Mouse (Mus musculus) kidney, adult 2 months (tissue): ENCODE measurements at regions not wholly inside any gene's neighbourhood (a gene's known extent, or its start where the extent isn't known, plus 50 kb on each side); places are given as distances from the start of the nearest gene placed in this dataset.
"Not testable (repeated sequence)": the region's sequence is repeated elsewhere in the genome, so short reads cannot be mapped to it uniquely, and the experiment has no call there.

Source experiments
- DNase-seq: peaks from one replicate; pipeline ENCODE4 v3.0.0; 2021
- H3K27ac ChIP-seq: fragments of 200-500 bp; 2 replicates; pipeline ENCODE4 v1.5.1; 2012; ENCODE audit warnings: low read depth, low read length, control low read depth, inconsistent platforms; ENCODE audit not compliant: insufficient read depth
- H3K27me3 ChIP-seq: fragments of 200-500 bp; replicated peaks from 2 replicates; pipeline ENCODE4 v1.6.1; 2012; ENCODE audit warnings: mild to moderate bottlenecking, moderate library complexity, low read length, inconsistent platforms; ENCODE audit not compliant: control insufficient read depth, insufficient read depth
- H3K36me3 ChIP-seq: fragments of 200-500 bp; 2 replicates; pipeline ENCODE4 v1.6.1; 2012; ENCODE audit warnings: mild to moderate bottlenecking, moderate library complexity, low read length, inconsistent platforms; ENCODE audit not compliant: control insufficient read depth, insufficient read depth
- H3K4me1 ChIP-seq: fragments of 200-500 bp; 2 replicates; pipeline ENCODE4 v1.6.1; 2011; ENCODE audit warnings: low read length; ENCODE audit not compliant: control insufficient read depth, insufficient read depth
- H3K4me3 ChIP-seq: fragments of 200-500 bp; 2 replicates; pipeline ENCODE4 v1.5.1; 2011; ENCODE audit warnings: mild to moderate bottlenecking, low read depth, low read length, control low read depth; ENCODE audit not compliant: insufficient read depth
- CTCF ChIP-seq: fragments of 200-500 bp; conservative IDR thresholded peaks from 2 replicates; pipeline ENCODE4 v1.5.1; 2011; ENCODE audit warnings: low read depth, mild to moderate bottlenecking, control low read depth, low read length, moderate library complexity, mixed read lengths; ENCODE audit not compliant: insufficient read depth, insufficient read length
- POLR2A ChIP-seq: fragments of 200-500 bp; IDR thresholded peaks from one replicate; pipeline ENCODE4 v1.6.1; 2011; ENCODE audit warnings: low read depth, low read length, control low read depth
- WGBS: fragments of 180-500 bp; shearing (Covaris S2); methylation state at CpG from one replicate; pipeline ENCODE4 v1.1.7; 2018; 5-methylcytosine and 5-hydroxymethylcytosine counted together

GRCm38 (mm10) chr7:73662536-73662935, 77.6 kb upstream of the Fam174b start:
- Histone ChIP-seq H3K27ac (no peak overlapping the region), H3K4me1 (no peaks in the 10 kb centered on the region), H3K36me3 (no peaks in the 10 kb centered on the region), H3K27me3 (no peaks in the 10 kb centered on the region), H3K4me3 (no peak overlapping the region)
- TF ChIP-seq CTCF = no peak
- TF ChIP-seq POLR2A = no peak
- no peak for DNase-seq
- 77% methylated on average over 9 of the region's 9 CpGs for WGBS

GRCm38 (mm10) chr7:73661901-73662300, 78.2 kb upstream of the Fam174b start:
- H3K4me3 ChIP-seq = no peak overlapping the region
- H3K27me3 ChIP-seq = no peaks in the 10 kb centered on the region
- WGBS = 87% methylated on average over 3 of the region's 3 CpGs
- no peaks in the 10 kb centered on the region; the same call in 1 of the 2 replicates for H3K4me1 ChIP-seq
- H3K27ac ChIP-seq = no peak overlapping the region
- TF ChIP-seq CTCF (no peak), POLR2A (no peak)
- no peaks in the 10 kb centered on the region for H3K36me3 ChIP-seq
- DNase-seq = no peak

DNA sequence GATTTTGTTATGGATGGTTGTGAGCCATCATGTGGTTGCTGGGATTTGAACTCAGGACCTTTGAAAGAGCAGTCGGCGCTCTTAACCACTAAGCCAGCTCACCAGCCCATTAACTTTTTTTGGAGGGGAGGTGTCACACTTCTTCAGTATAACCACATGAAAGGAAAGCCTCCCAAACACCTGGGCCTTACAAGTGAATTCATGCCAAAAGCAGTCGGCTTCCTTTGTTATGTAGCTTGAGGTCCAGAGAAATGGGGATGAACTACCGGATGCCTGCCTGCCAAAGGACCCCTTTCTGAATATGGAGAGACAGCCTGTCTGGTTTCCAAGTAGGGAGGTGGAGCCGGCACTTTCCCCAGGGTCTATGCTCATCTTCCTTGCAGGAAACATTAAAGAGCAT, 80.6 kb upstream of the Fam174b start:
- no peak overlapping the region for H3K27ac ChIP-seq
- no peaks in the 10 kb centered on the region for H3K27me3 ChIP-seq
- 87% methylated on average over 5 of the region's 5 CpGs for WGBS
- no peak overlapping the region for H3K4me3 ChIP-seq
- TF ChIP-seq CTCF (no peak), POLR2A (no peak)
- H3K36me3 ChIP-seq = no peaks in the 10 kb centered on the region
- no peaks in the 10 kb centered on the region; the same call in 1 of the 2 replicates for H3K4me1 ChIP-seq
- no peak for DNase-seq

- DNase-seq = peak; percentile 69
- WGBS = 32% methylated on average over 7 of the region's 7 CpGs
- no peaks in the 10 kb centered on the region for H3K27me3 ChIP-seq
- H3K36me3 ChIP-seq = no peaks in the 10 kb centered on the region
- TF ChIP-seq CTCF = no peak
- TF ChIP-seq POLR2A = no peak
- no peak overlapping the region for H3K4me3 ChIP-seq
- no peaks in the 10 kb centered on the region; the same call in 1 of the 2 replicates for H3K4me1 ChIP-seq
- H3K27ac ChIP-seq = peak overlapping the region; percentile 51; the same call in 1 of the 2 replicates
Measured at GRCm38 (mm10) chr7:73657283-73657682, 82.8 kb upstream of the Fam174b start.

DNA sequence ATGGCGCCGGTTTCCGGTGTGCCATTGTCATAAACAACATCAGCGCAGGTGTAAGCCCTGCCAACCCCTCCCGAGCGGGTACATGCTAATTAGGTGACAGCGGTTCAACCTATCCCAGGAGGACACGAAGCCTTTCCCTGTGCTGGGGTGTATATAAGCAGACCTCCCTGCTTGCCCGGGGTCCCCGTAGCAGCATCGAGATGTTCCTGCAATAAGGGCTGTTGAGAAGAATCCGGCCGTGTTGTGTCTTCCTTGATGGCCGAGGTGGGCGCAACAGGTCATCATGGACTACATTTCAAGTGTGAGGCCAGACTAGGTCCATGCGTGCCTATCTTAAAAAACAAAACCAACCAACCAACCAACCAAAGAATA, 83.7 kb upstream of the Fam174b start:
- DNase-seq, H3K4me1 ChIP-seq, H3K4me3 ChIP-seq, H3K36me3 ChIP-seq, H3K27me3 ChIP-seq, H3K27ac ChIP-seq: not testable (repeated sequence)
- 96% methylated on average over 16 of the region's 16 CpGs for WGBS

GRCm38 (mm10) chr7:73655787-73656423, 84.2 kb upstream of the Fam174b start:
- WGBS = 23% methylated on average over 5 of the region's 5 CpGs
- H3K27ac ChIP-seq = no peak overlapping the region
- H3K4me3 ChIP-seq = no peak overlapping the region
- H3K36me3 ChIP-seq = no peaks in the 10 kb centered on the region
- TF ChIP-seq POLR2A (no peak), CTCF (peak; percentile 70)
- H3K27me3 ChIP-seq = no peaks in the 10 kb centered on the region
- peak; percentile 60 for DNase-seq
- no peaks in the 10 kb centered on the region; the same call in 1 of the 2 replicates for H3K4me1 ChIP-seq

GRCm38 (mm10) chr7:73654193-73654871, 85.8 kb upstream of the Fam174b start:
- Histone ChIP-seq H3K27ac (no peak overlapping the region), H3K27me3 (no peaks in the 10 kb centered on the region), H3K36me3 (no peaks in the 10 kb centered on the region), H3K4me1 (no peaks in the 10 kb centered on the region; the same call in 1 of the 2 replicates), H3K4me3 (no peak overlapping the region)
- TF ChIP-seq POLR2A (no peak), CTCF (peak; percentile 73)
- 35% methylated on average over 12 of the region's 12 CpGs for WGBS
- peak; percentile 69 for DNase-seq
